In genomic region chr6:13288500-13288899, GRCm38 (mm10) we compare ENCODE assay signal across 10 mouse cellular contexts.
DNase-seq lines count a peak whose midpoint lies in the region; ATAC-seq and TF ChIP-seq lines count a peak whose summit lies in the region.
"Had no signal": no experiment of that assay in that cellular context is flagged by ENCODE, and none has a peak within 500 bp of the region (broad histone marks: within the 10 kb centered on the region; RNA-seq: fewer than 3 reads in every experiment).

No protein-coding gene starts in this region.

- no peaks in the 10 kb centered on the region; the same call in 1 of the 2 replicates for H3K27me3 ChIP-seq in kidney, adult 2 months (replicated peaks; ENCODE audit: control insufficient read depth, insufficient read depth, low read length)
- H3K27me3 ChIP-seq in kidney, embryonic 14.5 days (ENCODE audit: control insufficient read depth, insufficient read depth, low read length) = no peaks in the 10 kb centered on the region

- H3K36me3 ChIP-seq in kidney, adult 2 months (ENCODE audit: control insufficient read depth, insufficient read depth, low read length) = no peaks in the 10 kb centered on the region
- no peaks in the 10 kb centered on the region for H3K36me3 ChIP-seq in kidney, embryonic 14.5 days (ENCODE audit: control insufficient read depth, insufficient read depth, low read length)
- H3K36me3 ChIP-seq: G1E; hindbrain, embryonic 10.5 days had no signal

- TF ChIP-seq POLR2A in kidney, adult 2 months (IDR thresholded peaks at IDR 0.05; ENCODE audit: low read depth, low read length) = no peak

- no peaks in the 10 kb centered on the region for H3K9me3 ChIP-seq in kidney, embryonic 14.5 days (ENCODE audit: control insufficient read depth, low read length)
- H3K9me3 ChIP-seq: G1E; hindbrain, embryonic 10.5 days had no signal

- no peak overlapping the region for H3K4me3 ChIP-seq in kidney, adult 2 months (ENCODE audit: insufficient read depth, low read depth, low read length)
- no peak overlapping the region for H3K4me3 ChIP-seq in kidney, embryonic 14.5 days (ENCODE audit: low read length)
- H3K4me3 ChIP-seq: hindbrain, embryonic 10.5 days had no signal

- no peak for ATAC-seq in kidney, embryonic 14.5 days (ENCODE audit: low FRiP score, low TSS enrichment)

- no peaks in the 10 kb centered on the region for H3K4me1 ChIP-seq in kidney, adult 2 months (ENCODE audit: control insufficient read depth, insufficient read depth, low read length)
- no peaks in the 10 kb centered on the region for H3K4me1 ChIP-seq in kidney, embryonic 14.5 days (ENCODE audit: control insufficient read depth, insufficient read depth, low read length)
- H3K4me1 ChIP-seq: hindbrain, embryonic 10.5 days had no signal

- peak; percentile 42 for DNase-seq in kidney, adult 2 months
- peak; percentile 38 for DNase-seq in heart, adult 8-10 months (ENCODE audit: low spot score)
- peak; percentile 11 to 29 for DNase-seq in kidney, adult 8-10 months
- peak; percentile 81 for DNase-seq in lung, postnatal 36 days
- DNase-seq in layer of hippocampus, postnatal 36 days = no peak
- DNase-seq in right cerebral cortex, postnatal 25 days = no peak
- no peak for DNase-seq in cerebellum, adult 11-12 months

- H3K4me2 ChIP-seq in kidney, embryonic 14.5 days (replicated peaks; ENCODE audit: low read depth, low read length) = no peak overlapping the region

- 17% methylated on average over 1 of the region's 1 CpGs for WGBS in kidney, adult 2 months
- WGBS in kidney, embryonic 14.5 days = 71% methylated on average over 1 of the region's 1 CpGs

- no peak for TF ChIP-seq CTCF in kidney, adult 2 months (conservative IDR thresholded peaks at IDR 0.05; ENCODE audit: insufficient read depth, insufficient read length, low read depth, low read length)

- H3K9ac ChIP-seq in kidney, embryonic 14.5 days (ENCODE audit: low read depth, low read length) = no peak overlapping the region

- no peak overlapping the region for H3K27ac ChIP-seq in kidney, adult 2 months (ENCODE audit: insufficient read depth, low read depth, low read length)
- H3K27ac ChIP-seq in kidney, embryonic 14.5 days (ENCODE audit: low read depth, low read length) = no peak overlapping the region
- H3K27ac ChIP-seq: hindbrain, embryonic 10.5 days had no signal

Comparison
In these comparisons a context has a peak if more than half of its experiments do, and no peak if none do; other contexts are left out.
1. DNase-seq: peak in kidney, adult 2 months (single experiment), heart, adult 8-10 months (single experiment), kidney, adult 8-10 months (2 of 2) and lung, postnatal 36 days (single experiment); none in layer of hippocampus, postnatal 36 days (0 of 2), right cerebral cortex, postnatal 25 days (single experiment) and cerebellum, adult 11-12 months (single experiment).